Mouse (Mus musculus) heart, embryonic 14.5 days (tissue): ENCODE data around the gene Ppcdc. TPM values are rescaled to one million over a fixed set of nuclear protein-coding genes. Genes with fewer than 3 reads are reported as not detected.

ENCODE experiments used
- ATAC-seq: fragments of 200-750 bp; cut with Nextera tagmentation; 2 replicates; pipeline ENCODE4 v1.8.0; 2017; ENCODE audit warnings: low read depth, moderate TSS enrichment; ENCODE audit not compliant: insufficient number of reproducible peaks, insufficient read depth, low FRiP score
- H3K27ac ChIP-seq, 2 experiments: fragments of 200-500 bp in 1 of 2; fragments of 300-500 bp in 1 of 2; sonication (generic) in 1 of 2; replicated peaks in 1 of 2; 2 replicates each; pipeline ENCODE4 v1.5.1; 2012 to 2014; ENCODE audit warnings: low read depth in 2 of 2, low read length in 2 of 2, control low read depth in 1 of 2, mild to moderate bottlenecking in 1 of 2, mixed read lengths in 1 of 2; ENCODE audit not compliant: control insufficient read depth in 1 of 2, insufficient read depth in 1 of 2
- H3K27me3 ChIP-seq: fragments of 300-500 bp; sonication (generic); 2 replicates; pipeline ENCODE4 v1.6.1; 2014; ENCODE audit warnings: mild to moderate bottlenecking, low read length, control low read depth; ENCODE audit not compliant: control insufficient read depth, insufficient read depth
- H3K36me3 ChIP-seq: fragments of 300-500 bp; sonication (generic); 2 replicates; pipeline ENCODE4 v1.6.1; 2014; ENCODE audit warnings: mild to moderate bottlenecking, control low read depth, low read length, mixed read lengths; ENCODE audit not compliant: control insufficient read depth, insufficient read depth
- H3K4me1 ChIP-seq, 2 experiments: fragments of 200-500 bp in 1 of 2; fragments of 300-500 bp in 1 of 2; sonication (generic) in 1 of 2; 2 replicates each; pipeline ENCODE4 v1.6.1; 2012 to 2014; ENCODE audit warnings: low read length in 2 of 2, control low read depth in 1 of 2, mixed read lengths in 1 of 2; ENCODE audit not compliant: control insufficient read depth in 2 of 2, insufficient read depth in 2 of 2
- H3K4me2 ChIP-seq: fragments of 300-500 bp; sonication (generic); 2 replicates; pipeline ENCODE4 v1.6.1; 2014; ENCODE audit warnings: mild to moderate bottlenecking, low read length
- H3K4me3 ChIP-seq, 2 experiments: fragments of 200-500 bp in 1 of 2; fragments of 300-500 bp in 1 of 2; sonication (generic) in 1 of 2; 2 replicates each; pipeline ENCODE4 v1.5.1; 2012 to 2014; ENCODE audit warnings: low read length in 2 of 2, mild to moderate bottlenecking in 2 of 2, control low read depth in 1 of 2, low read depth in 1 of 2, moderate library complexity in 1 of 2; ENCODE audit not compliant: control insufficient read depth in 1 of 2, insufficient read depth in 1 of 2
- H3K9ac ChIP-seq: fragments of 300-500 bp; sonication (generic); 2 replicates; pipeline ENCODE4 v1.6.1; 2014; ENCODE audit warnings: mild to moderate bottlenecking, low read length
- H3K9me3 ChIP-seq: fragments of 300-500 bp; sonication (generic); 2 replicates; pipeline ENCODE4 v1.6.1; 2016; ENCODE audit warnings: low read length, control low read depth; ENCODE audit not compliant: control insufficient read depth
- WGBS: fragments of 180-500 bp; shearing (Covaris S2); extraction: QIAGEN DNeasy Blood & Tissue Kit; methylation state at CpG from one replicate; pipeline ENCODE4 v1.1.7; 2014; 5-methylcytosine and 5-hydroxymethylcytosine counted together
- polyA plus RNA-seq: library from polyadenylated mRNA; unstranded; fragments of >200 nt; fragmentation: Nextera tagmentation; extraction: Ambion mirVana; gene quantifications from 2 replicates; pipeline ENCODE4 v1.2.1, GENCODE M21; 2014

Ppcdc gene
- polyA plus RNA-seq, 1 experiment from 2014 or later = 21.1 TPM

DNA sequence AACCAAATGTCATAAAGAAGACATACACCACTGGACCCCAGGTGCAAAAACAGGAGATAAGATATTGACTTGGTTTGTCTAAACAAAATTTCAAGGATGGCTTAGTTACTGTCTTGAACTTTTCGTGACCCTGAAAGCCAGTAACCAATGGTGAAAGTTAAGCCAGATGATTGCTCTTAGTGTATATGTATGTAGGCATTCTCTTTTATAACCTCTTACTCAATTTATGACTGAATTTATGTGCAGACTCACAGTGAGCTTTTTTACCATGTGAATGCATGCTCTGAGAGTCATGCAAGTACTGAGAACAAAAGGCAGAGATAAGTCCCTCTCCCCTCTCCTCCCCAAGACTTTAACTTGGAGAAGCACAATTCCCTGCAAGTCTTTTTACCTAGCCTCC, 47.0 kb downstream of the Ppcdc start:
- Histone ChIP-seq H3K27me3 (no peaks in the 10 kb centered on the region), H3K27ac (no peak overlapping the region), H3K4me1 (peaks cover 0 to 5% of the 10 kb centered on the region in 2 experiments; a peak in 1 of 4 replicates), H3K4me2 (no peak overlapping the region), H3K36me3 (no peaks in the 10 kb centered on the region), H3K4me3 (no peak overlapping the region), H3K9ac (no peak overlapping the region), H3K9me3 (no peaks in the 10 kb centered on the region)
- ATAC-seq = no peak
- 40% methylated on average over 1 of the region's 1 CpGs for WGBS

DNA sequence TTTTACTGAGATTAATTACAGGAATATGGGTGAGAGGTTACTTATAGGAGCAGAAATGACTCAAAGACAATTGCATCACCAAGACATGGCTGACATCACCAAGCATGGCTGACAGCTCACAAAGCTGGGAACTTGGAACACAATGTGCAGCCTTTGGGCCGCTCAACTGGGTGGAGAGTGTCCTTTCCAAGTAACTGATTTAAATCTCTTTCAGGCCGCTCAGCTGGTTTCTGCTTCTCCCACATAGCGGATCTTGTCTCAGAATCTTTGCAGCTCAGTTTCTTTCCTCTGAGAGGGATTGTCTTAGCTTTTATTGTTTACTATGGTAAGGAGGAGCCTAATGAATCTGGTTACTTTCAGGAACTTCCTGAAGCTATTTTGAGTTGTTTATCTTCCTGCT, 49.1 kb downstream of the Ppcdc start:
- H3K27me3 ChIP-seq = no peaks in the 10 kb centered on the region
- H3K9me3 ChIP-seq = no peaks in the 10 kb centered on the region
- no peak for ATAC-seq
- no peak overlapping the region for H3K27ac ChIP-seq
- H3K9ac ChIP-seq = no peak overlapping the region
- WGBS = 64% methylated on average over 3 of the region's 3 CpGs
- no peak overlapping the region for H3K4me2 ChIP-seq
- no peak overlapping the region for H3K4me3 ChIP-seq
- H3K4me1 ChIP-seq = peaks cover 2 to 9% of the 10 kb centered on the region in 2 experiments; a peak in 2 of 4 replicates
- no peaks in the 10 kb centered on the region for H3K36me3 ChIP-seq

DNA sequence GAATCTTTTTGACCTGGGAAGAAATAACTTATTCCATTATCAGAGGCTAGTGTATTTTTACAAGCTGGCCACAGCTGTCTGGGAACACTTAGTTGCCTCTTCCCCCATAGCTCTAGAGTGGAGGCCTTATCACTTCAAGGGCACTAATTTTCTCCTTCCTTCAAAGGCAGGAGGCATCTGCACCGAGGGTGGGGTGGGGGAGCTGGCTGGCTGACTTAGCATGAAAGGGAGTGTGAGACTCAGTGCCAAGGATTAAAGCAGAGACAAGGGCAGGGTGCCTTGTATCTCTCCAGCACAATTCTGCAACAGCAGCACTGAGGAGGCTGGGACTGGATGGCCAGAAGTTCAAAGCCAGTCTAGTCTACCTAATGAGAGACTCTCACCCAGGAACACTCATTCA, 50.8 kb downstream of the Ppcdc start:
- no peak overlapping the region for H3K9ac ChIP-seq
- H3K9me3 ChIP-seq = no peaks in the 10 kb centered on the region
- H3K27me3 ChIP-seq = no peaks in the 10 kb centered on the region
- H3K4me1 ChIP-seq = peaks cover 2 to 9% of the 10 kb centered on the region in 2 experiments; a peak in 2 of 4 replicates
- no peaks in the 10 kb centered on the region for H3K36me3 ChIP-seq
- ATAC-seq = no peak
- WGBS = 4% methylated on average over 1 of the region's 1 CpGs
- H3K4me3 ChIP-seq = no peak overlapping the region
- no peak overlapping the region for H3K4me2 ChIP-seq
- no peak overlapping the region for H3K27ac ChIP-seq

DNA sequence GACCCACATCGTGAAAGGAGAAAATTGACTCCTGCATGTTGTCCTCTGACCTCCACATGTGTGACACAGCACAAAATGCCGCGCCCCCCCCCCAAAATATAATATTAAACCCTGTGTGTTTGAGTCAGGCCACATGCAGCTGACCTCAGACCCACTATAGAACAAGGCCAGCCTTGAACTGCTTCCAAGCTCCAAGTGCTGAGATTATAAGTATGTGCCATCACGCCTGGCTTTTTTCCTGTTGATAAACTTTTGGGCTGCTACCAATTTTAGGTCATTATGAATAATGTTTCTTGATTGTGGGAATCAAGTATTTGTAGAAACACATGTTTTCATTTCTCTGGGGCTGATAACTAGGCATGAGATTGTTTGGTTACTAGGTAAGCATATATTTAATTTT, 53.0 kb downstream of the Ppcdc start:
- no peaks in the 10 kb centered on the region for H3K36me3 ChIP-seq
- H3K4me3 ChIP-seq = no peak overlapping the region
- no peak overlapping the region for H3K9ac ChIP-seq
- peaks cover 2 to 9% of the 10 kb centered on the region in 2 experiments; a peak in 2 of 4 replicates for H3K4me1 ChIP-seq
- ATAC-seq = no peak
- no peak overlapping the region for H3K4me2 ChIP-seq
- H3K9me3 ChIP-seq = no peaks in the 10 kb centered on the region
- no peak overlapping the region for H3K27ac ChIP-seq
- 73% methylated on average over 4 of the region's 4 CpGs for WGBS
- H3K27me3 ChIP-seq = no peaks in the 10 kb centered on the region

DNA sequence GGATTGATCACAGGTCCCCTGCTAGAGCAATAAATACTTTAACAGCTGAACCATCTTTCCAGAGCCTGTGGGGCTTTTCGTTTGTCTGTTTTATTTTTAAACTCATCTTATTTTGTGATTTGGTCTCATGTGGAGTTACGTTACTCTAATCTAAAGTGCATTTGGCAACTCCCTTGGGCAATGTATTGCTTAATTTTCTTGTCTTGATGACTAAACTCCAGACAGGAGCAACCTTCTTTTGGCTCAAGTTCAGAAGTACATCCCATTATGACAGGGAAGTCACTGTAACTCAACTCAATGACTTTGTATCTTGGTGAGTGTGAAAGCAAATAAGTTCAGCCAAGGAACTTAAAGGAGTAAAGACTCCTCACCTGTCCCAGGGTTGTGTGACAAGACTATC, 55.3 kb downstream of the Ppcdc start:
- Histone ChIP-seq H3K4me3 (no peak overlapping the region), H3K9ac (no peak overlapping the region), H3K9me3 (no peaks in the 10 kb centered on the region), H3K4me2 (no peak overlapping the region), H3K27me3 (no peaks in the 10 kb centered on the region), H3K27ac (no peak overlapping the region), H3K4me1 (peaks cover 2 to 9% of the 10 kb centered on the region in 2 experiments; a peak in 2 of 4 replicates), H3K36me3 (no peaks in the 10 kb centered on the region)
- WGBS = 67% methylated on average over 2 of the region's 2 CpGs
- no peak for ATAC-seq

DNA sequence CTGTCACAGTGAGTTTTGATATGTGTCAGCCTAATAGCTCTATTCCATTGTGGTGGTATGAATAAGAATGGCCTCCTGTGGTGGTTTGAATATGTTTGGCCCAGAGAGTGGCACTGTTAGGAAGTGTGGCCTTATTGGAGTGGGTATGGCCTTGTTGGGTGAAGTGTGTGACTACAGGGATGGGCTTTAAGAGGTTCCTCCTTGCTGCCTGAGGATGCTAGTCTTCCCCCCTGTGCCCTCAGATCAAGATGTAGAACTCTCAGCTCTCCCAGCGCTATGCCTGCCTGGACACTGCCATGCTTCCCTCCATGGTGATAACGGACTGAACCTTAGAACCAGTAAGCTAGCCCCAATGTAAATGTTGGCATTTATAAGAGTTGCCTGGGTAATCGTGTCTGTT, 78.9 kb downstream of the Ppcdc start:
- H3K27ac ChIP-seq = no peak overlapping the region
- H3K36me3 ChIP-seq = no peaks in the 10 kb centered on the region
- no peak overlapping the region for H3K9ac ChIP-seq
- no peak overlapping the region for H3K4me2 ChIP-seq
- no peak overlapping the region for H3K4me3 ChIP-seq
- no peak for ATAC-seq
- WGBS = 92% methylated on average over 3 of the region's 3 CpGs
- H3K9me3 ChIP-seq = no peaks in the 10 kb centered on the region
- H3K4me1 ChIP-seq = no peaks in the 10 kb centered on the region
- H3K27me3 ChIP-seq = no peaks in the 10 kb centered on the region

DNA sequence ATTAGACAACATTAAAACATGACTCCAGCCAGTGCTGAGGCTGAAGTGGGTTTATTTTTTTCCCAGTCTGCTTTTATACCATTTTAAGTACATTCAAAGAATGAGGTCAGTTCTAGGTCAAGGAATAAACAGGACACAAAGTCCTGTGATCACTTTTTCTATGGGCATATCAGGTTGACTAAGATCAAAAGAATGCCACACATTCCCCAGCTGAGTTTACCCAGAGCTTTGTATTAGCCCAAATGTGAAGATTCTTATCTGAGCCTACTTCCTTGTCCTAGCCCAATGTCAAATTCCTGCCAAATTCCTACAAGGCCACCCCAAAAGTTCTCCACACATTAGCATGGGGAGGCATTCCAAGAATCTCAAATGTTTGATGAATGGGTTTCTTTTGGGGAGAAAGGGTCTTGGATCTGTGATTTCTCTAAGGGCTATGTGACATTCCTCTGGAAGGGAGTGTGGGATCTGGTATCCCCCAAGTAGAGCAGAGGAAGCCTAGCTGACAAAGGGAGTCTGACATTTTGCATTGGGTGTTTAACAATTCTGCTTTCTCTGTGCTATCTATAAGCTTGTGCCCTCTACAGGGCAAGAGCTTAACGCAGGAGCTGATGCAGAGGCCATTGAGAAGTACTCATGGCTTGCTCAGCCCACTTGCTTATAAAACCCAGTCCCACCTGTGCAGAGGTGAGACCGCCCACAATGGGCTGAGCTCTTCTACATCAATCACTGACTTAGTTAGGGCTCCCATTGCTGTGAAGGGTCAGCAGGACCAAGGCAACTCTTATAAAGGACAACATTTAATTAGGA, 85.3 kb downstream of the Ppcdc start:
- Histone ChIP-seq H3K27me3 (no peaks in the 10 kb centered on the region), H3K4me1 (no peaks in the 10 kb centered on the region), H3K27ac (no peak overlapping the region), H3K9me3 (no peaks in the 10 kb centered on the region), H3K9ac (no peak overlapping the region), H3K4me3 (no peak overlapping the region), H3K36me3 (no peaks in the 10 kb centered on the region), H3K4me2 (no peak overlapping the region)
- ATAC-seq = no peak
- 60% methylated on average over 2 of the region's 2 CpGs for WGBS

DNA sequence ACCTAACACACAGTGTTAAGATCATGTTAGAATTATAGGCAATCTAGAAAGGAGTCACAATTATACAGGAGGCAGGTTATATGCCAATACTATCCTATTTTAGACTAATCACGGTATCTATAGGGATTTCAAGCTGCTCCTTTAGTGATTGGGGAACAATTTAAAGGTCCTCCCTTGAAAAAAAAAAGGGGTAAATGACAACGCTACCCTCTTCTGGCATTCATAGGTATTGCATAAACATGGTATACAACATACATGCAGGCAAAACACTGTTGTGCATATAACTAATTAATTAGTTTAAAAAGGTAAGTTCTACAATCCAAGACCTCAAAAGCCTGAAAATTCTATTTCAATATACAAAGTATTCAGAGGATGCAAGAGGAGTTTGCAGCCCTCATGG, 88.6 kb downstream of the Ppcdc start:
- no peak overlapping the region for H3K27ac ChIP-seq
- no peak overlapping the region for H3K9ac ChIP-seq
- H3K4me1 ChIP-seq = no peaks in the 10 kb centered on the region
- no peaks in the 10 kb centered on the region for H3K9me3 ChIP-seq
- H3K36me3 ChIP-seq = no peaks in the 10 kb centered on the region
- no peak for ATAC-seq
- no peaks in the 10 kb centered on the region for H3K27me3 ChIP-seq
- no peak overlapping the region for H3K4me2 ChIP-seq
- no peak overlapping the region for H3K4me3 ChIP-seq
- WGBS = 57% methylated on average over 2 of the region's 2 CpGs
